Mouse (Mus musculus) ES-Bruce4 (cell line): ENCODE measurements around the gene Fan1.

Source experiments
- CTCF ChIP-seq: IDR thresholded peaks from one replicate; pipeline ENCODE4 v1.8.1; 2011; ENCODE audit warnings: low read depth, low read length
- EP300 ChIP-seq: IDR thresholded peaks from 2 replicates; pipeline ENCODE4 v1.6.1; 2011; ENCODE audit warnings: low read depth, low read length; ENCODE audit not compliant: insufficient read depth
- POLR2A ChIP-seq: IDR thresholded peaks from one replicate; pipeline ENCODE4 v1.8.1; 2011; ENCODE audit warnings: low read length; ENCODE audit not compliant: insufficient read depth

GRCm38 (mm10) chr7:64359943-64360585 is 13.8 kb downstream of the Fan1 start:
- TF ChIP-seq EP300, result no peak
- no peak for TF ChIP-seq CTCF
- TF ChIP-seq POLR2A, result no peak
